Mouse (Mus musculus) activated CD4-positive, CD25-positive, alpha-beta regulatory T cell (primary cell): Measurements from ENCODE around the gene Olfr1555-ps1. TPM values are rescaled to one million over a fixed set of nuclear protein-coding genes. Genes with fewer than 3 reads are reported as not detected.

Experiments
- polyA plus RNA-seq, 2 experiments: library from polyadenylated mRNA; unstranded; fragments of 100-300 nt; shearing (Covaris generic); gene quantifications; one replicate each; pipeline ENCODE4 v1.2.1; 2017

The Olfr1555-ps1 gene
- polyA plus RNA-seq: under 1 TPM; 0.17 to 0.20 TPM

GRCm38 (mm10) chr19:12170062-12170599 lies at the start of gene Olfr1555-ps1:
Gene Olfr1555-ps1 (minus strand): TSS chr19:12170112.

GRCm38 (mm10) chr19:12200334-12200733 lies 30.4 kb upstream of the Olfr1555-ps1 start, which contains the start of gene Olfr1431:
Gene Olfr1431 (plus strand): TSS chr19:12200634.

GRCm38 (mm10) chr19:12123103-12123502 lies 46.8 kb downstream of the Olfr1555-ps1 start, which contains the start of gene Olfr76:
Gene Olfr76 (minus strand): TSS chr19:12123203.

GRCm38 (mm10) chr19:12115797-12116196 lies 54.1 kb downstream of the Olfr1555-ps1 start, which contains the start of gene Olfr1428:
Gene Olfr1428 (minus strand): TSS chr19:12115897.

Other genes starting within 250 kb of the Olfr1555-ps1 start
- 10 to 100 TPM; 36.9 to 44.3 TPM for gene Osbp, start 204.2 kb downstream of the Olfr1555-ps1 start, polyA plus RNA-seq
- under 1 TPM in 1 of 2 experiments, not detected in 1; 0.11 TPM for gene Olfr1423, start 128.8 kb downstream of the Olfr1555-ps1 start, polyA plus RNA-seq
- under 1 TPM; 0.10 to 0.20 TPM for gene Olfr1424, start 107.4 kb downstream of the Olfr1555-ps1 start, polyA plus RNA-seq
- gene Olfr1425, start 92.4 kb downstream of the Olfr1555-ps1 start, polyA plus RNA-seq: under 1 TPM in 1 of 2 experiments, not detected in 1; 0.09 TPM
- not detected for gene Olfr1426, start 78.1 kb downstream of the Olfr1555-ps1 start, polyA plus RNA-seq
- not detected for gene Olfr1427, start 66.8 kb downstream of the Olfr1555-ps1 start, polyA plus RNA-seq
- not detected for gene Olfr1428, start 54.2 kb downstream of the Olfr1555-ps1 start, polyA plus RNA-seq
- gene Olfr76, start 46.9 kb downstream of the Olfr1555-ps1 start, polyA plus RNA-seq: under 1 TPM in 1 of 2 experiments, not detected in 1; 0.23 TPM
- gene Olfr1431, start 30.5 kb upstream of the Olfr1555-ps1 start, polyA plus RNA-seq: not detected
- gene Olfr1432, start 62.5 kb upstream of the Olfr1555-ps1 start, polyA plus RNA-seq: under 1 TPM in 1 of 2 experiments, not detected in 1; 0.12 TPM
- under 1 TPM in 1 of 2 experiments, not detected in 1; 0.49 TPM for gene Olfr262, start 71.5 kb upstream of the Olfr1555-ps1 start, polyA plus RNA-seq
- not detected for gene Olfr235, start 90.9 kb upstream of the Olfr1555-ps1 start, polyA plus RNA-seq
- not detected for gene Olfr1434, start 109.7 kb upstream of the Olfr1555-ps1 start, polyA plus RNA-seq
- gene Olfr1436, start 129.0 kb upstream of the Olfr1555-ps1 start, polyA plus RNA-seq: not detected
- gene Olfr1437, start 155.0 kb upstream of the Olfr1555-ps1 start, polyA plus RNA-seq: under 1 TPM in 1 of 2 experiments, not detected in 1; 0.98 TPM
- under 1 TPM in 1 of 2 experiments, not detected in 1; 0.04 TPM for gene Olfr1438-ps1, start 165.8 kb upstream of the Olfr1555-ps1 start, polyA plus RNA-seq
- gene Olfr1440, start 217.2 kb upstream of the Olfr1555-ps1 start, polyA plus RNA-seq: under 1 TPM in 1 of 2 experiments, not detected in 1; 0.04 TPM
- not detected for gene Olfr1441, start 247.3 kb upstream of the Olfr1555-ps1 start, polyA plus RNA-seq